Mouse (Mus musculus): ENCODE data around the gene Fam187b. TPM values are rescaled to one million over a fixed set of nuclear protein-coding genes. Genes with fewer than 3 reads are reported as not detected.
A peak's percentile ranks its signal among the peaks of the same experiment; 100 is the strongest.

Fam187b gene
- polyA plus RNA-seq, 1 experiment from 2014 or later: 0.82 TPM

DNA sequence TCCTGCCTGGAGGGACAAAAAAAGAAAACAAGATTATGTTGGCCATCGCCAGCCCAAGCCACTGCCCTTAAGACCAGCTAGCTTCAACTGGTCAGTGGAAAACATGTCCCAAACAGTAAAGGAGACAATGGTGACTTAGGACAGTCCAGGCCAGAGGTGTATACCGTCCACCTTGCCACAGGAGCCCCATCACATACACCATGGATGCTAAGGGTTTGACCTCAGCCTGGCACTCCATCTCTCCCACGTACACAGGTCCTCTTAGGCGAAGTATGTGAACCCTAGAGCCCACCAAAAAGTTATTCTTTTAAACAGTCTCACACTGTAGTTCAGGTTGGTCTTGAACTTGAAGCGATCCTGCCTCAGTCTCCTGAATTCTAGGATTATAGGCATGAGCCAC is 10.7 kb upstream of the Fam187b start:
- Histone ChIP-seq H3K9me3 (no peaks in the 10 kb centered on the region), H3K9ac (no peak overlapping the region), H3K4me1 (peaks cover 7% of the 10 kb centered on the region), H3K27me3 (no peaks in the 10 kb centered on the region), H3K4me2 (no peak overlapping the region), H3K27ac (no peak overlapping the region), H3K4me3 (replicated peaks) (no peak overlapping the region), H3K36me3 (replicated peaks) (peaks cover 12% of the 10 kb centered on the region; the same call in 1 of the 2 replicates)
- no peak for ATAC-seq (ENCODE audit: low FRiP score)
- 90% methylated on average over 5 of the region's 5 CpGs for WGBS

DNA sequence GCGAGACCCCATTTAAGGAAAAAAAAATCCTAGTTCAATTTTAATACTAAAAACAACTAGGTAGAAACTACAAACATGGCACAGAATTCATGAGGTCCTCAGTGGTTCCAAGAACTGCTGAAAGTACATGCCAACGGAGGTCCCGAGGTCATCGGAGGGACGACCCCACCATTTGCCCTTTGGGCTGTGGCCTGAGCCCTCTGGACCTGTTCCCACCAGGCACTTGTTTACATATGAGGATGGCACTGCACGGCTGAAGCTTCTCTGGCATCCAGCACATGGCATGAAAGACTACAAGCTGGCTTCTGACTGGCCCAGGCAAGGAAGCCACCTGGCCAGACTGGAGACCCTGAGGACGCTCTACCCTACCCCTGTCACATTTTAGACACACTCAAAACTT is 9.2 kb upstream of the Fam187b start:
- Histone ChIP-seq H3K4me2 (no peak overlapping the region), H3K4me1 (no peaks in the 10 kb centered on the region), H3K9me3 (no peaks in the 10 kb centered on the region), H3K27ac (no peak overlapping the region), H3K9ac (no peak overlapping the region), H3K27me3 (no peaks in the 10 kb centered on the region), H3K36me3 (replicated peaks) (peaks cover 2% of the 10 kb centered on the region; the same call in 1 of the 2 replicates), H3K4me3 (replicated peaks) (no peak overlapping the region)
- 89% methylated on average over 7 of the region's 7 CpGs for WGBS
- no peak for ATAC-seq (ENCODE audit: low FRiP score)

DNA sequence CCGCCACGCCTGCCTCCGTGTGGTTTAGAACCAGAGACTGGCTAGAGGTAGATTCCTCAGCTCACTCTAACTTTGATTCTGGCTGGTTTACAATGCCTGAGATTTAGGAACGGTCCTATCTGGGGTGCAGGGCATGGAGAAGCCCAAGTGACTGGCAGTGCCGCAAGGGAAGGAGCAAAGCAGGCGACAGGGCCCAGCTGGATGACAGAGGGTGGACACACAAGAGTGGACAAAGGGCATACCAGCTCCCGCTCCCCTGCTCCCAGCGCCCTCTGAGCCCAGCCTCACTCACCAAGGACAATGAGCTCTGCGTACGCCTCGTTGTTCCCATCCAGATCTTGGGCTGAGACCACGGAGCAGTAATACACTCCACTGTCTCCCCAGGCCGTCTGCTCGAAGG is 7.9 kb upstream of the Fam187b start:
- 77% methylated on average over 14 of the region's 14 CpGs for WGBS

DNA sequence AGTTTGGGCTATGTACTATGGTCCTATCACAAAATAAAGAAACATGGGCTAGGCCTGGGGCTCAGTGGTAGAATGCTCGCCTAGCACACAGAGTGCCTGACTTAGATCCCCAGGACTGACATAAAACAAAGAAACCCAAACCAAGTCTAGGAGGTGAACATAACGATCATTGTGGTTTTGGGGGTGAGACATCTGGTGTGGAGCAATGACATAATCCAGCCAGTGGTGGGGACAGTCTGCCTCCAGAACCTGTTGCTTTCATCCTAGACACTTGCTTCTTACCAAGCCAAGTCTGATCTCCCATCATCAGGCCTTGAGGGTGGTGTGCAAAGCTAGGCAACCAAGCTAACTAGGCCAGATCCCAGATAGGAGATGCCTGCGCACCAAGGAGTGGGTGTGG is 6.9 kb upstream of the Fam187b start:
- WGBS: 75% methylated on average over 3 of the region's 3 CpGs
- Histone ChIP-seq H3K27me3 (0 out of 2 replicates have a peak, but pooled peaks cover 1% of the 10 kb centered on the region), H3K36me3 (replicated peaks) (peaks cover 2% of the 10 kb centered on the region; the same call in 1 of the 2 replicates)

More for the DNA sequence above, 7.9 kb upstream of the Fam187b start:
- Histone ChIP-seq H3K9ac (no peak overlapping the region), H3K4me2 (no peak overlapping the region), H3K27me3 (no peaks in the 10 kb centered on the region), H3K36me3 (replicated peaks) (peaks cover 2% of the 10 kb centered on the region; the same call in 1 of the 2 replicates), H3K9me3 (no peaks in the 10 kb centered on the region), H3K27ac (no peak overlapping the region), H3K4me1 (no peaks in the 10 kb centered on the region), H3K4me3 (replicated peaks) (no peak overlapping the region)
- no peak for ATAC-seq (ENCODE audit: low FRiP score)

DNA sequence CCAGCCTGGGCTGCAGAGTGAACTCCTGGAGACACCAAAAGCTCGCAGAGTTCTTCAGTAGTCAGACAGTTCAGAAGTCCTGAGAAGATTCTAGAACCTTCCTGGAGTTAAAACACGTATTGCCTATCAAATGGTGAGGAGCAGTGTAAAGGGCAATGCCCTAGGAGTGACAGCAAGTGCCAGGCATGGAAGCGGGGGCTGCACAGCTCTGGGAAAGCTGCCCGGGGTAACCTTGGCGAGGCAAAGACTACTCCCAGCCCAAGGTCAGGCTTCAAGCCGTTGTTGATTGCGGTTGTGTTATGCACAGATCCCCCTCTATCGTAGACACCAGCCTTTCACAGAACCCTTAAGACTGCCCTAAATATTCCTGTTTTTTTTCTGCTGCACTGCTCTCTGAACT is 5.0 kb upstream of the Fam187b start:
- ATAC-seq (ENCODE audit: low FRiP score): no peak

More for the DNA sequence above, 6.9 kb upstream of the Fam187b start:
- Histone ChIP-seq H3K4me3 (replicated peaks) (no peak overlapping the region), H3K4me1 (no peaks in the 10 kb centered on the region), H3K9ac (no peak overlapping the region), H3K27ac (no peak overlapping the region), H3K9me3 (no peaks in the 10 kb centered on the region), H3K4me2 (no peak overlapping the region)
- ATAC-seq (ENCODE audit: low FRiP score): no peak

DNA sequence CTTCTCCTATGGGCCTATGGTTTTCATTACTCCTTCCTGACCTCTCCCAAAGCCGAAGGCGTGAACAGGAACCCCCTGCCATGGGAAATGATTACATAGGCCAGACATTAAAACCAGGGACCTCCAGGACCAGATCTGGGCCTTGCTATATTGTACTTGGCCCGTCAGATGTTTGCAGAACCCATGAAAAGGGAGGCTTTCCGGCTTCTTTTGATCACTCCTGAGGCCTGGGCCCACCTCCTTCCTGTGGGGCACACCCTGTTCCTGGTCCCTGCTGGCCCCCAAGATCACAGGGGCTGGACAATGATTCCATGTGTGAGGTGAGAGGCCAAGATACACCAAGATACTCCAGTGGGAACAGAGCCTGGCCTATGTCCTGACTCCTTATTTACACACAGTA is 4.4 kb upstream of the Fam187b start:
- no peaks in the 10 kb centered on the region; the same call in 1 of the 2 replicates for H3K36me3 ChIP-seq (replicated peaks)

More for the DNA sequence above, 5.0 kb upstream of the Fam187b start:
- H3K36me3 ChIP-seq (replicated peaks): no peaks in the 10 kb centered on the region; the same call in 1 of the 2 replicates
- H3K27me3 ChIP-seq: peaks cover 21% of the 10 kb centered on the region
- no peak overlapping the region for H3K9ac ChIP-seq
- H3K9me3 ChIP-seq: no peaks in the 10 kb centered on the region
- peaks cover 9% of the 10 kb centered on the region for H3K4me1 ChIP-seq
- 90% methylated on average over 8 of the region's 8 CpGs for whole genome bisulfite sequencing
- no peak overlapping the region for H3K4me2 ChIP-seq
- H3K4me3 ChIP-seq (replicated peaks): no peak overlapping the region
- no peak overlapping the region for H3K27ac ChIP-seq

DNA sequence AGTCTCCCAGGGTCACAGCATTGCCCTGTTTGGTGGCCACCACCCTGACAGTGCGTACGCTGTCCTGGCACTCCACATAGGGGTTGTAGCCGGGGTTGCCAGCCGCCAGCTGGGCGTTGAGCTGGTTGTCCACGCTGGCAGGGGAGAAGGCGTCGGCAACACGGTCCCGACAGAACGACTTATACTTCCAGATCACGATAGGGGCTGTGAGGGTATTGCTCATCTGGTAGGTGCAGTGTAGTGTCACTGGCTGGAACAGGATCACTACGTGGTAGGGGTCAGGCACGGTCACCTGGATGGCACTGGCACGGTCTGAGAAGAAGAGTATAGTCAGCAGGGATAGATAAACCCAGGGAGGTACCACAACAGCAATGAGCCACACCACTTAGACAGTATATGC is 1.7 kb upstream of the Fam187b start:
- peak overlapping the region; percentile 45 for H3K4me3 ChIP-seq (replicated peaks)
- no peak overlapping the region for H3K27ac ChIP-seq
- H3K36me3 ChIP-seq (replicated peaks): no peaks in the 10 kb centered on the region; the same call in 1 of the 2 replicates
- no peaks in the 10 kb centered on the region for H3K9me3 ChIP-seq
- H3K4me2 ChIP-seq: peak overlapping the region; percentile 78; the same call in 1 of the 2 replicates
- peaks cover 12% of the 10 kb centered on the region for H3K4me1 ChIP-seq
- H3K9ac ChIP-seq: no peak overlapping the region
- no peak for ATAC-seq (ENCODE audit: low FRiP score)
- 90% methylated on average over 15 of the region's 15 CpGs for WGBS
- H3K27me3 ChIP-seq: peaks cover 22% of the 10 kb centered on the region

More for the DNA sequence above, 4.4 kb upstream of the Fam187b start:
- Histone ChIP-seq H3K4me1 (peaks cover 12% of the 10 kb centered on the region), H3K4me3 (replicated peaks) (no peak overlapping the region), H3K27me3 (peaks cover 22% of the 10 kb centered on the region), H3K9ac (no peak overlapping the region), H3K9me3 (no peaks in the 10 kb centered on the region), H3K4me2 (no peak overlapping the region), H3K27ac (no peak overlapping the region)
- 79% methylated on average over 4 of the region's 4 CpGs for WGBS
- no peak for ATAC-seq (ENCODE audit: low FRiP score)

DNA sequence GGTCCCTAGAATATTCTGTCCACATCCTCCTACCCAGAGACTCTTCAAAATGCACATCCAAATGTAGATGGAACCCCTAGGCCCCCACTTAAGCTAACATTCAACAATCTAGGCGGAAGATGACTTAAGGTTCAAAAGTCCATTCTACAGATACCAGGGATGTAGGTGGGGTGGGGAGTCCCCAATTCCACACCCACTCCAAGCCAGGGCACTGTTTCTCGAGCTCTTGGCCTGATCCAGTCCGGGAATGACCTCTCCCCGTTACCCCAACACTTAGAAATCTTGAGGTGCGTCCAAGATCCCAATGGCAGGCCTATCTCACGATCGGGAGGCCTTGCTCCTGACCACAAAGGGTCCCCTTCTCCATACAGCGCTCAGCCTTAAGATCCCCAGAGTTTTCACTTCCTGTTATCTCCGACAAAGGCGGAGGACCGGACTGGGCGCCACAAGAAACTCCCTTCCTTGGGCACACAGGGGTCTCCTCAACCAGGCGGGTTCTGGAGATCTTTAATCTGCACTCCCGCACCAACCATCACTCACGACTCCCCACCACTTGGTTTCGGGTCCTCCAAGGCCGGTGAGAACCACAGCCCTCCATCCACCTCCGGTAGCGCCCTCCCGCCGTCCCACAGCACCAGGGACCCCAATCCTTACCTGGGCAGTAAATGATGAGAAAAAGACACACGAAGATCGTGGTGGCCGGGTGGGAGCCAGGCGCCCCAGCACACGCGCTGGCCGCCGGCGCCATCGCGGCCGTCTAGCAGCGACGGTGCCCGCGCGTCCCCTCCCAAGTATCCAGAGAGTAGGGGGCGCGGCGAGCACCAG is 952 bp upstream of the Fam187b start:
- 2% methylated on average over 41 of the region's 41 CpGs for WGBS
- peak overlapping the region; percentile 45 for H3K4me3 ChIP-seq (replicated peaks)

DNA sequence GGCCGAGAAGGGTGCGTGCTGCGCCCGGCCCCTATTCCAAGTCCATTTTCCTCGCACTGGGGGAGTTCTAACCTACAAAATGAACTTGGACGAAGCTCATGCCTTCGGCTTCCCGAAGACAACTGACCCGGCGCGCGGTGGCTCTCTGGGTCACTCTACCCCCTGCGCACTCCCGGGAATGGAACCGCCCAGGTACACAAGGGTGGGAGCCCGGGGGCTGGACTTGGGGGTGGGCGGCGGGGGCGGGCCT is 414 bp upstream of the Fam187b start, which contains the start of gene Lsr:
Gene Lsr (minus strand): TSS at position 214 of the 250 bp plus-strand sequence.
- Histone ChIP-seq H3K36me3 (replicated peaks) (no peaks in the 10 kb centered on the region; the same call in 1 of the 2 replicates), H3K4me2 (peak within 1 kb of the TSS; percentile 78), H3K9me3 (no peaks in the 10 kb centered on the region), H3K9ac (peak within 1 kb of the TSS; percentile 61), H3K27me3 (peaks cover 22% of the 10 kb centered on the region), H3K4me1 (peaks cover 12% of the 10 kb centered on the region), H3K4me3 (replicated peaks) (peak within 1 kb of the TSS; percentile 45), H3K27ac (no peak within 1 kb of the TSS)
- ATAC-seq (ENCODE audit: low FRiP score): peak; percentile 71
- WGBS: under 1% methylated on average over 19 of the region's 19 CpGs

More for the DNA sequence above, 952 bp upstream of the Fam187b start:
- Histone ChIP-seq H3K27me3 (peaks cover 22% of the 10 kb centered on the region), H3K4me1 (peaks cover 12% of the 10 kb centered on the region), H3K9ac (peak overlapping the region; percentile 61), H3K9me3 (no peaks in the 10 kb centered on the region), H3K4me2 (peak overlapping the region; percentile 78), H3K27ac (no peak overlapping the region), H3K36me3 (replicated peaks) (no peaks in the 10 kb centered on the region; the same call in 1 of the 2 replicates)
- ATAC-seq (ENCODE audit: low FRiP score): peak; percentile 66

DNA sequence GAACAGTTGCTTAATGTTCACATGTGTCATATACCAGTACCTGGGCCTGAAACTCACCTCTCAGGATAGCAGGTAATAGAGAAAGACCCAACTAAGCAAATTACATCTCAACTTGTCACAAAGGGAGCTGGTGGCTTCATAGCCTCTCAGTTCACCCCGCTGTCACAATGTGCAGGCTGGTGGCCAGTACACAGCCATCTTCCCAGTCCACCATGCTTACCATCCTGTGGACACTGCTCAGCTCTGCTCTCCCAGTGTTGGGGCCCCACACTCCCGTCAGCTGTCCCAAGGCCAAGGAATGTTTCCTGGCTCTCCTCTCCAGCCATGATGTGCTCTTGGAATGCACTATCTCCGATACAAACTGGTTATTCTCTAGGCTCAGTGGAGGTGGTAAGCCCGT is 8.1 kb downstream of the Fam187b start:
- H3K4me2 ChIP-seq: no peak overlapping the region
- ATAC-seq (ENCODE audit: low FRiP score): no peak
- no peaks in the 10 kb centered on the region for H3K4me1 ChIP-seq
- no peaks in the 10 kb centered on the region for H3K36me3 ChIP-seq (replicated peaks)
- no peak overlapping the region for H3K4me3 ChIP-seq (replicated peaks)
- 93% methylated on average over 4 of the region's 4 CpGs for WGBS
- H3K27me3 ChIP-seq: no peaks in the 10 kb centered on the region
- no peak overlapping the region for H3K9ac ChIP-seq
- no peak overlapping the region for H3K27ac ChIP-seq
- H3K9me3 ChIP-seq: no peaks in the 10 kb centered on the region

DNA sequence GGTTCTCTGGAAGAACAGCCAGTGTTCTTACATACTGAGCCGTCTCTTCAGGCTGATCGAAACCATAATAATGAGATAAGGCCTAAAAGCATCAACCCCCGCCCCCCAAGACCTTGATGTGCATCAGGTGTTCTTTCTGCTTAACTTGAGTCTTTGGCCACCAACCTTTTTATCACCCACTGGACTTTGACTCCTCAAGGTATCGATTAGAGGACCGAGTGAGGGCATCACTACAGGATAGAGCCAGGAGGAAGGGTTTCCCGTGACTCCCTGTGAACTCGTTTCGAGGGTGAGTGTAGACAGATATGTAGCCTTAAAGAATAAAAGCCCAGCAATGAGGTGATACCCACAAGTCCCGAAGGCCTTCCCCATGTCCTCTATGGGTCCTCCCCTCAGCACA is 11.8 kb downstream of the Fam187b start:
- Histone ChIP-seq H3K9me3 (no peaks in the 10 kb centered on the region), H3K27ac (no peak overlapping the region), H3K9ac (no peak overlapping the region), H3K4me2 (no peak overlapping the region), H3K4me3 (replicated peaks) (no peak overlapping the region), H3K27me3 (no peaks in the 10 kb centered on the region), H3K36me3 (replicated peaks) (no peaks in the 10 kb centered on the region), H3K4me1 (no peaks in the 10 kb centered on the region)
- ATAC-seq (ENCODE audit: low FRiP score): no peak
- 89% methylated on average over 9 of the region's 9 CpGs for WGBS

DNA sequence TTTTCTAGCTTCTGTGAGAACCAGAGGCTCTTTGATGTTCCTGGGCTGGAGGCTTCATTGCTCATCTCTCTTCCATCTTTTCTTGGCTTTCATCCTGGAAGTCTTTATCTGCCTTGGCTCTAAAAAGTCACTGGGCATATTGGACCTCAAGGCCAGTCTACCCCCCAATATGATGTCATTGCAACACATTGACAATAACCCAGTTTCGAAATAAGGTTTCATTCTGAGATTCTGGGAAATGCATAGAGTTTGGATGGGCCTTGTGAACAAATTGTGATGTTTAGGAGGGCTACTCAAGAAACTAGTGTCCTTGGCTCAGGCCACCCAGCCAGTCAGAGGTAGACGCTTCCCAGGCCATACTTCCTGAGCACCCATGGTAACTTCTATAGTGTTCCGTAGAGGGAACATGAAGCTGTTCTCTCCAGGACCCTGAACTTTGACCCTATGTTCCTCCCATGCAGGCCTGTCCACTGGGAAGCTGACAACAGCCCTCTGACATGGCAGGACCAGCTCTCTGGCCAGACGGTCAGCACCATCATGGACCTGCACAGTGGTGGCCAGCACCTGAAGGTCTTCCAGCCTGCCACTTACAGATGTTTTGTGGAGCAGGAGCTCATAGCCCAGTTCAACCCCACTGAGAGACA is 15.1 kb downstream of the Fam187b start:
- ATAC-seq (ENCODE audit: low FRiP score): no peak
- H3K9me3 ChIP-seq: no peaks in the 10 kb centered on the region
- no peak overlapping the region for H3K27ac ChIP-seq
- H3K36me3 ChIP-seq (replicated peaks): no peaks in the 10 kb centered on the region
- H3K27me3 ChIP-seq: no peaks in the 10 kb centered on the region
- H3K4me1 ChIP-seq: no peaks in the 10 kb centered on the region
- no peak overlapping the region for H3K4me2 ChIP-seq
- H3K9ac ChIP-seq: no peak overlapping the region
- no peak overlapping the region for H3K4me3 ChIP-seq (replicated peaks)
- WGBS: 87% methylated on average over 4 of the region's 4 CpGs
